Mouse (Mus musculus) thymus, postnatal 10 days (tissue): ENCODE measurements around the gene Prdm12.
"Not testable (repeated sequence)": the region's sequence is repeated elsewhere in the genome, so short reads cannot be mapped to it uniquely, and the experiment has no call there.

Experiments
- DNase-seq, 2 experiments: peaks; one replicate each; pipeline ENCODE4 v3.0.0; 2021; ENCODE audit warnings: low spot score in 2 of 2

Prdm12 gene

GRCm38 (mm10) chr2:31641929-31642328 is 2.1 kb downstream of the Prdm12 start:
- DNase-seq, result no peak

- DNase-seq, result peak in 1 of 2 experiments; percentile 24
These were observed 14.4 kb downstream of the Prdm12 start for GRCm38 (mm10) chr2:31653971-31654853.

- peak in 1 of 2 experiments; percentile 65 for DNase-seq
These were observed 15.2 kb downstream of the Prdm12 start for GRCm38 (mm10) chr2:31654854-31655559.

GRCm38 (mm10) chr2:31656374-31656773 is 16.5 kb downstream of the Prdm12 start:
- DNase-seq, result no peak

GRCm38 (mm10) chr2:31662939-31663803 is 23.3 kb downstream of the Prdm12 start:
- no peak for DNase-seq

GRCm38 (mm10) chr2:31663804-31664180 is 24.0 kb downstream of the Prdm12 start:
- DNase-seq, result no peak

GRCm38 (mm10) chr2:31667332-31667731 is 27.5 kb downstream of the Prdm12 start:
- DNase-seq, result no peak

GRCm38 (mm10) chr2:31670551-31671035 is 30.8 kb downstream of the Prdm12 start, which contains the start of gene Exosc2:
Exosc2 (plus strand) TSS chr2:31670715.
- DNase-seq, result peak; percentile 88

- DNase-seq, result peak; percentile 34 to 39
These were observed 38.8 kb downstream of the Prdm12 start for GRCm38 (mm10) chr2:31678641-31679040.

GRCm38 (mm10) chr2:31681051-31681707 is 41.3 kb downstream of the Prdm12 start:
- not testable (repeated sequence) for DNase-seq

- DNase-seq, result no peak
These were observed 41.9 kb downstream of the Prdm12 start for GRCm38 (mm10) chr2:31681731-31682235.

GRCm38 (mm10) chr2:31683666-31684065 is 43.8 kb downstream of the Prdm12 start:
- DNase-seq, result peak in 1 of 2 experiments; percentile 47

- DNase-seq, result peak; percentile 88 to 90
These were observed 48.5 kb downstream of the Prdm12 start, which contains the start of gene Abl1 for GRCm38 (mm10) chr2:31688074-31688925. Abl1 (plus strand) TSS chr2:31688376.

GRCm38 (mm10) chr2:31689045-31689444 is 49.2 kb downstream of the Prdm12 start:
- DNase-seq, result no peak

- no peak for DNase-seq
These were observed 50.2 kb downstream of the Prdm12 start for GRCm38 (mm10) chr2:31690063-31690462.

GRCm38 (mm10) chr2:31698209-31698608 is 58.4 kb downstream of the Prdm12 start:
- DNase-seq, result no peak

GRCm38 (mm10) chr2:31700545-31701446 is 61.0 kb downstream of the Prdm12 start:
- peak in 1 of 2 experiments; percentile 31 for DNase-seq

GRCm38 (mm10) chr2:31703226-31703625 is 63.4 kb downstream of the Prdm12 start:
- no peak for DNase-seq
